Mouse (Mus musculus) heart, postnatal 0 days (tissue): ENCODE data around the gene Lmo7.

Experiments used
- CTCF ChIP-seq: IDR thresholded peaks from 2 replicates; pipeline ENCODE4 v1.5.1; 2016; ENCODE audit warnings: antibody characterized with exemption, control low read depth, low read depth
- EP300 ChIP-seq: IDR thresholded peaks from 2 replicates; pipeline ENCODE4 v1.6.1; 2016; ENCODE audit warnings: antibody characterized with exemption, low read depth

DNA sequence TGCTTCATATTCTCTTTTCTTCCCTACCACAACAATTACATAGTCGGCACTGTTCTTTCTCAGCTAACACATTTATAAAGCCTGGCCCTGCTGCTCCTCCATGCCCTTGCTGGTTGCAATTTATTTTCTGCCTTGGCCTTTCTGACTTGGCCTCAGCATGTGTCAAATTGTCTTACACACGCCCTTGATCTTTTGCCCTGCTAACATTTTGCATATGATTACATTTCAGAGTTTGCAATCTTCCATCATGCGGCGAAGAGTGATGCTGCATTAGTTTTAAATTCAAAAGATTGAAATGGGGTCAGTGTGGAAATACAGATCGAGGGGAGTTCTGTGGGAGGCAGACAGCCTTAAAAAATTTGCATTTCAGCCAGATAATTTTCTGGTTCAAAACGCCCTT is 234.6 kb downstream of the Lmo7 start:
- TF ChIP-seq CTCF, result no peak
- no peak for TF ChIP-seq EP300
